Mouse (Mus musculus): ENCODE measurements around the gene Slc7a5.

The Slc7a5 gene

DNA sequence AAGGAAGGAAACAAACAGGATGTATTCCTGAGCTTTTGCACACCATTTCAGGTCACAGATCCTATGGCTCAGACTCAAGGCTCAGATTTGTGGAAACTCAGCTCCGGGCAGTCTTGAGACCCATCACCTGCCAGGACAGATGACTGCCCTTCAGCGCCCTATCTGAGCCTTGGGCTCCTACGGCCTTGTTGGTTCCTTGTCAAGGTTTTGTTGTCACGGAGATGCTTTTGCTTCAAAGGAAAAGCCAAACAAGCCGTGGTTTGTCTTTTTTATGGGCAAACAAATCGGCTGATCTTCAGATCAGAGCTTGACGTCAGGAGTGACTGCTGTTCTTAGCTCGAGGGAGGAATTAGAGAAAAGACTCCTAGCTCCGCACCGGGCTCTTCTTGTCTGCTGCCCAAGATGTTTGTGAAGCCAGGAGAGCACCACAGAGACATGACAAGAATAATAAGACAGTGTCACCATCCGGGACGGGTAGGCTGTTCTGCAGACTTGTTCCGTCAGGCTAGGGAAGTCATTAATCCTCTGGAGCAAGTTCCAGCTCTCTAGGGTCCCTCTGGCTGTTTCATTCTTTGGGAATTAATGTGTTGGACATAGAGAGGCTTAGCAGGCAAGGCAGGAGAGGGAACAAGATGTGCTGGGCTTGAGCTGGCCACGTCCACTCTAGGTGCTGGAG, 51.3 kb downstream of the Slc7a5 start:
- in situ Hi-C loops (cut with MboI, MseI), result no loop called here

DNA sequence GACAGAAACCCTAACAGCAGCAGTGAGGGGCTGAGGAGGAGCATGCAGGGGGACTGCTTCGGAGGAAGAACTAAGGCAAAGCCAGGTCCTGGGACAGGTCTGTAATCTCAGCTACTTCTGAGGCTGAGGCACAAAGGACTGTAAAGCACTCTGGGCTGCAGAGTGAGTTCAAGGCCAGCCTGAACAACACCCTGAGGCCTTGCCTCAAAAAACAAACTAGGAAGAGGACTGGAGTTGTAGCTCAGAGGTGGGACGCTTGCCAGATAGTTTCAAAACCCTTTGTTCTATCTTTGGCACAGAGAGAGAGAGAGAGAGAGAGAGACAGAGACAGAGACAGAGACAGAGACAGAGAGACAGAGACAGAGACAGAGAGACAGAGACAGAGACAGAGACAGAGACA, 53.9 kb downstream of the Slc7a5 start:
- in situ Hi-C loops (cut with MboI, MseI), result loop anchor here (5.0 kb wide), 2 partner anchors 44 to 49 kb away; no protein-coding TSS in a partner anchor

DNA sequence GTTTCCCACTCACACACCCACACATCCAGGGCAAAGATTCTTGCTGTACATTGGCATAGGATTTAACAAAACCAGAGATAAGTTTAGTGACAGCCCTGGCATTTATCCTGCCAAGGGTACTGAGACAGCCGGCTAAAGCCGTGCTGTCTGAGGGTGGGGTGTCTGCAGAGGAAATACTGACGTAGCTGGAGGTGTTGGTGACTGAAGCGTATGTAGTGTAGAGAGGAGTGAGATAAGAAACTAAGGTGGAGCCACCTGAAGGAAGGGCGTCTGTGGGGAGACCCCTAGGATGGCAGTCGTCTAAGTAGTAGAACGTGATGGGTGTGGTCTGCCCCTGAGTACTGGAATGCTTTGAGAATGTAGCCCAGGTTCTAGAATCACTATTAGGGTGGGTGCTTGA, 55.0 kb downstream of the Slc7a5 start:
- in situ Hi-C loops (cut with MboI, MseI), result loop anchor here (5.0 kb wide), 2 partner anchors 45 to 50 kb away; no protein-coding TSS in a partner anchor

DNA sequence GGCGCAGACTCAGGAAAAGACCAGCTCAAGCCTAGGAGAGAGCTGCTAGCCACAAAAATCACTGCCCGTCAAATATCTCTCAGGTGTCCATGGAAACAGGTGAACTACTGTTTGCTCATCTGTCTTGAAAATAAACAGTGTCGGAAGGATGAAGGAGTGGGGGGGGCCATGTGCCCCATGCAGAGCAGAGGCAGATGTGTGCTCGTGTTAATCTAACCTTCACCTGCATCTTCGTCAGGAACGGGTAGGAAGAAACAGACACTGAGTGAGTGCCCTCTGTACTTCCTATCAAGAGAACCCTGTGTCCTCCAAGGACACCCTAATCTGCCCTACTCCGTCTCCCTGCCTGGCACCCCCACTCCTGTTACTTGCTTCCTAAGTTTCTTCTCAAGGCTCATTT, 55.8 kb downstream of the Slc7a5 start:
- in situ Hi-C loops (cut with MboI, MseI), result loop anchor here (5.0 kb wide), 2 partner anchors 46 to 51 kb away; no protein-coding TSS in a partner anchor

DNA sequence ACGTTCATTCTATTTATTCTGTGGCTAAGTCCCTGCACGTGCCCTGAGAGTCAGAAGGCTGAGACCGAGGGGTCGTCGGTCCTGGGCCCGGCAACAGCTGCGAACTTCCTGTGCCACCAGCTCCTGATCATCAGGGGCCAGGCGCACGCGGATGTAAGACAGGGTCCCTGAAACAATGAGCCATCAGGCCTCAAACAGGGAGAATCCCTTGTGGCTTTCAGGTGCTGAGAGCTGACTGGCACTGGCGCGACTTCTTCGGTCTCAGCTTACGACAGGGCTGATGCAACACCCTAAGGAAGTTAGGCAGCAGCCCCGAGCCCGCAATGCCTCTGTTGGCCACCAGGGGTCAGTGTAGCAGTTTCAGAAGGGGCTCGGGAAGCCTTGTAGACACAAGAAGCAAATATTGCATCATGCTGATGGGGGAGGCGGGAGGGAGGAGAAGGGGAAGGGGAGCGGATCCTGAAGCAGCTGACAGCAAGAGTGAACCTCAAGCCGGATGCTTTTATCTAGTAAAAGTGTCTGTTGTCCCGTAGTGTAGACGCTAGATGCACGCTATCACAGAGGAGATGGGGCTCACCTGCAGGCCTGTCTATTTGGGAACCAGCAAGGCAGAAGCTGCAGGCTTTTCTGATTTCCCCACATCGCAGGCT, 56.5 kb downstream of the Slc7a5 start:
- in situ Hi-C loops (cut with MboI, MseI), result loop anchor here (5.0 kb wide), 2 partner anchors 46 to 51 kb away; no protein-coding TSS in a partner anchor

- in situ Hi-C loops (cut with MboI, MseI), result loop anchor here (5.0 kb wide), 2 partner anchors 47 to 52 kb away; no protein-coding TSS in a partner anchor
Measured at GRCm38 (mm10) chr8:121850436-121850820, 57.1 kb downstream of the Slc7a5 start.

- in situ Hi-C loops (cut with MboI, MseI), result loop anchor here (5.0 kb wide), 2 partner anchors 47 to 52 kb away; no protein-coding TSS in a partner anchor
Measured at GRCm38 (mm10) chr8:121850018-121850417, 57.5 kb downstream of the Slc7a5 start.

- in situ Hi-C loops (cut with MboI, MseI), result no loop called here
Measured at GRCm38 (mm10) chr8:121849303-121849702, 58.2 kb downstream of the Slc7a5 start.

DNA sequence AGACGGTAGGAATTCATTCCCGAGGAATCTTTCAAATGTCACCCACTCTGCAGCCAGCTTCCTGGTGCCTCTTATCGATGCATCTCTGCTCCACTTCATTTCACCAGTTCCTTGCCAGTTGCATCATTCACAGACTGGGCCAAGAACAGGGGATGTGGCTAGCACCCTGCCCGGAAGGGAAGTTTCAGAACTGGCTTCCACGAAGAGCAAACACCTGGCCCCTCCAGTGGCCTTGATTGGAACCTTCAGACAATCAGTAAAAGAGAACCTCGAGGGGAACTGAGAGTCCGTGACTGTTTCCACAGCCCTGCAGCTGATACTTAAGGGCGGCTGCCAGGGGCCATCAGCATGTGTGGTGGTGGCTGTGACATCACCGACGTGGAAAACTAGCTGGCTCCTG, 59.0 kb downstream of the Slc7a5 start:
- in situ Hi-C loops (cut with MboI, MseI), result no loop called here

DNA sequence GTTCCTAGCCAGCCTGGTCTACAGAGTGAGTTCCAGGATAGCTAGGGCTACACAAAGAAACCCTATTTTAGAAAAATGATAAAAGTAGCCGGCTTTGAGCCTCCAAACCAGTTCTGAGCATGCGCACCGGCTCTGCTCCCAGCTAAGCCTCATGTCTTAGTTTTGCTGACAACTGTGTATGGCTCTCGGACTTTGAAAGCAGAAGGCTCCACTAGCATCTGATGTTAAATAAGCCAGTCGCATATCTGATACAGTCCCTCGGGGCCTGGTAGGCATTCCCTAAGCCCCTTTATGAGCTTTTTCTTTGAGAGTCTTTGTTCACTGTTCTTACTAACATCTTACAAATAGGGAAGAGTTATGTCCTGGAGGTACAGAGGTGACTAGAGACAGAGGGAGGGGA, 59.5 kb downstream of the Slc7a5 start:
- in situ Hi-C loops (cut with MboI, MseI), result no loop called here

- in situ Hi-C loops (cut with MboI, MseI), result no loop called here
Measured at GRCm38 (mm10) chr8:121847261-121847822, 60.2 kb downstream of the Slc7a5 start.

GRCm38 (mm10) chr8:121846815-121847214, 60.7 kb downstream of the Slc7a5 start:
- in situ Hi-C loops (cut with MboI, MseI), result no loop called here

DNA sequence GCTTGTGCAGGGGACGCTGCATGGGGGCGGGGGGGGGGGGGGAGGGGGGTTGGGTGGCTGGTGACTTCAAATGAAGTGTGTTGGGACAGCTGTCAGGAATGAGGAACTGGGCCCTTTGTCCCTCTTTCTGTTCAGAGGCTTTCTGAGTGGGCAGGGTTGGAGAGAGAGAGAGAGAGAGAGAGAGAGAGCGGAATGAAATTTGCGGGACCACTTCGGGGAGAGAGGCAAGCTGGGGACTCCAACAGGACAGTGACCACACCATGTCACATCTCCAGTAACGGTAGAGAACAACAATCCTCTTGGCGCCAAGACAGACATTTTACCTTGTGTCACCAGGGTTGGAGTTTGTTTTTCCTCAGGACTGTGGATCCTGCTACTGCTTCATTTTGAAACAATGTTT, 62.7 kb downstream of the Slc7a5 start:
- in situ Hi-C loops (cut with MboI, MseI), result no loop called here

GRCm38 (mm10) chr8:121843184-121843733, 64.2 kb downstream of the Slc7a5 start:
- in situ Hi-C loops (cut with MboI, MseI), result no loop called here

DNA sequence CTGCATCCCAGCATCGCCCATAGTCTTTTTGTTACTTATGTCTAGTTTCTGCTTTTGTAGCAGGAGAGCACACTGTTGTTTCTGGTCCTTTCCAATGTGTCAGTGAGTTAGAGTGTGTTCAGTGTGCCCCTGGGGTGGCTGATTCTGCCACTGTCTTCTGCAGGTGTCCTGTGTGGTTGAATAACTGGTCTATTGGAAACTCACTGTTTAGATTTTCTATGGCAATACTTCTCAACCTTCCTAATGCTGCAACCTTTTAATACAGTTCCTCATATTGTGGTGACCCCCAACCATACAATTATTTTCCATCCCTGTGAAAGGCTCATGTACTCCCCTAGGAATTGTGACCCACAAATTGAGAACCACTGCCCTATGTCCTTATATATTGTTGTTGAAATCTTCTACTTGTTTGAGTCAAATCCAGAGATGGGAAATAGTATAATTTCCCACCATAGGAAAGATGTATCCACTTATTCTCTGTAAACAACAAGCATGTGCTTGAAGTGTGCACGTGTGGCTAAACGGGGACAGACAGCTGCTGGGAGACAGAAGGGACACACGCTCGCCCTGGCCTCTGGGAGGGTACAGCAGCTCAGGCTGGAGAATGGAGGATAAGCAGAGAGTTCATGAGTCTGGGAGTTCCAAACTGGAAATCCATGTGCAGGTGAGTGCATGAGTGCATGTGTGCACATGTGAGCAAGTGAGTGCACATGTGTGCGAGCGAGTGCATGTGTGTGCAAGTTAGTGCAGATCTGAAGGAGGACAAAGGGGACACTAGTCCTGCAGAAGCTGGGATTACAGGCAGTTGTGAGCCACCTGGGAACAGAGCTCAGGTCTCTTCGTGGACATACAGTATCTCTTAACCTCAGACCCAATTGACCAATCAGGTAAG, 65.2 kb downstream of the Slc7a5 start:
- in situ Hi-C loops (cut with MboI, MseI), result no loop called here

DNA sequence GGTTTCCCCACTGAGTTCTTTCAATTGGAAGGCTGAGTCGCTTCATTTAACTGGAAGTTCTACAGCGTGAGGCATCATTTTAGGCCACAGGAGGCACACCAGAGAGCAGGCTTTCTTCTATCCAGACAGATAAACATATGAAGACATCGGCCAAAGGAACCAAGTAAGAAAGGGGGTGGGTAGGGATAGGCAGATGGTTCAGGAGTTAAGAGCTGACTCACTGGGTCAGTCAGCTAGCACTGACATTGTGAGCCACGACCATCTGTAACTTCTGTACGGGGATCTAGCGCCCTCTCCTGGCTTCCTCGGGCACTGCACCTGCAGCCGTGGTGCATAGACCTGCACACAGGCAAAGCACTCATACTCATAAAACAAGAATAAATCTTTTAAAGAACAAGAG, 66.3 kb downstream of the Slc7a5 start:
- in situ Hi-C loops (cut with MboI, MseI), result no loop called here

GRCm38 (mm10) chr8:121832503-121832902, 75.0 kb downstream of the Slc7a5 start:
- in situ Hi-C loops (cut with MboI, MseI), result no loop called here

GRCm38 (mm10) chr8:121832061-121832460, 75.4 kb downstream of the Slc7a5 start:
- in situ Hi-C loops (cut with MboI, MseI), result no loop called here
